Mouse (Mus musculus): ENCODE measurements around the gene Ipo5. TPM values are rescaled to one million over a fixed set of nuclear protein-coding genes. Genes with fewer than 3 reads are reported as not detected.

Ipo5 gene
- polyA plus RNA-seq, 1 experiment = 89.4 TPM

GRCm38 (mm10) chr14:120937102-120937501, 26.1 kb downstream of the Ipo5 start:
- Histone ChIP-seq H3K79me3 (ENCODE audit: low read depth) (no peaks in the 10 kb centered on the region), H3K4me3 (ENCODE audit: insufficient read depth, poor library complexity, severe bottlenecking) (no peak overlapping the region), H3K79me2 (ENCODE audit: control insufficient read depth, insufficient read depth) (no peaks in the 10 kb centered on the region), H3K27me3 (ENCODE audit: control insufficient read depth, insufficient read depth, insufficient read length) (no peaks in the 10 kb centered on the region), H3ac (ENCODE audit: control insufficient read depth, insufficient read length, low read depth) (no peak overlapping the region), H3K36me3 (ENCODE audit: control insufficient read depth, insufficient read depth) (peaks cover 94% of the 10 kb centered on the region)
- no peak for TF ChIP-seq CEBPB (IDR thresholded peaks at IDR 0.05; ENCODE audit: low read depth)
- no peak for TF ChIP-seq MYOD1 (IDR thresholded peaks at IDR 0.05; ENCODE audit: control insufficient read depth, insufficient read length, low read depth)
- TF ChIP-seq CTCF (IDR thresholded peaks at IDR 0.05; ENCODE audit: control insufficient read depth, insufficient read depth, insufficient read length) = no peak
- TF ChIP-seq MAX (IDR thresholded peaks at IDR 0.05) = no peak
- TF ChIP-seq USF1 (IDR thresholded peaks at IDR 0.05; ENCODE audit: low read depth) = no peak
- TF ChIP-seq FOSL1 (IDR thresholded peaks at IDR 0.05; ENCODE audit: insufficient read depth, low read length, poor library complexity, severe bottlenecking) = no peak
- TF ChIP-seq MYOG (IDR thresholded peaks at IDR 0.05; ENCODE audit: control insufficient read depth, extremely low read depth, insufficient read length) = no peak

GRCm38 (mm10) chr14:120942803-120943202, 31.8 kb downstream of the Ipo5 start:
- H3K36me3 ChIP-seq (ENCODE audit: control insufficient read depth, insufficient read depth) = peaks cover 98% of the 10 kb centered on the region

GRCm38 (mm10) chr14:120945146-120945545, 34.1 kb downstream of the Ipo5 start:
- Histone ChIP-seq H3K4me3 (ENCODE audit: insufficient read depth, poor library complexity, severe bottlenecking) (no peak overlapping the region), H3K36me3 (ENCODE audit: control insufficient read depth, insufficient read depth) (peaks cover 90% of the 10 kb centered on the region), H3K79me3 (ENCODE audit: low read depth) (no peaks in the 10 kb centered on the region), H3ac (ENCODE audit: control insufficient read depth, insufficient read length, low read depth) (no peak overlapping the region), H3K79me2 (ENCODE audit: control insufficient read depth, insufficient read depth) (no peaks in the 10 kb centered on the region), H3K27me3 (ENCODE audit: control insufficient read depth, insufficient read depth, insufficient read length) (no peaks in the 10 kb centered on the region)
- TF ChIP-seq CTCF (IDR thresholded peaks at IDR 0.05; ENCODE audit: control insufficient read depth, insufficient read depth, insufficient read length) (no peak), FOSL1 (IDR thresholded peaks at IDR 0.05; ENCODE audit: insufficient read depth, low read length, poor library complexity, severe bottlenecking) (no peak), CEBPB (IDR thresholded peaks at IDR 0.05; ENCODE audit: low read depth) (no peak), MAX (IDR thresholded peaks at IDR 0.05) (no peak), MYOG (IDR thresholded peaks at IDR 0.05; ENCODE audit: control insufficient read depth, extremely low read depth, insufficient read length) (no peak), MYOD1 (IDR thresholded peaks at IDR 0.05; ENCODE audit: control insufficient read depth, insufficient read length, low read depth) (no peak), USF1 (IDR thresholded peaks at IDR 0.05; ENCODE audit: low read depth) (no peak)

More at GRCm38 (mm10) chr14:120942803-120943202, 31.8 kb downstream of the Ipo5 start:
- no peaks in the 10 kb centered on the region for H3K79me2 ChIP-seq (ENCODE audit: control insufficient read depth, insufficient read depth)
- H3K79me3 ChIP-seq (ENCODE audit: low read depth) = no peaks in the 10 kb centered on the region
- H3ac ChIP-seq (ENCODE audit: control insufficient read depth, insufficient read length, low read depth) = no peak overlapping the region
- H3K4me3 ChIP-seq (ENCODE audit: insufficient read depth, poor library complexity, severe bottlenecking) = no peak overlapping the region
- no peaks in the 10 kb centered on the region for H3K27me3 ChIP-seq (ENCODE audit: control insufficient read depth, insufficient read depth, insufficient read length)
- no peak for TF ChIP-seq MYOG (IDR thresholded peaks at IDR 0.05; ENCODE audit: control insufficient read depth, extremely low read depth, insufficient read length)
- no peak for TF ChIP-seq CEBPB (IDR thresholded peaks at IDR 0.05; ENCODE audit: low read depth)
- TF ChIP-seq MYOD1 (IDR thresholded peaks at IDR 0.05; ENCODE audit: control insufficient read depth, insufficient read length, low read depth) = no peak
- TF ChIP-seq FOSL1 (IDR thresholded peaks at IDR 0.05; ENCODE audit: insufficient read depth, low read length, poor library complexity, severe bottlenecking) = no peak
- no peak for TF ChIP-seq USF1 (IDR thresholded peaks at IDR 0.05; ENCODE audit: low read depth)
- TF ChIP-seq MAX (IDR thresholded peaks at IDR 0.05) = no peak
- no peak for TF ChIP-seq CTCF (IDR thresholded peaks at IDR 0.05; ENCODE audit: control insufficient read depth, insufficient read depth, insufficient read length)

GRCm38 (mm10) chr14:120947104-120947503, 36.1 kb downstream of the Ipo5 start:
- H3ac ChIP-seq (ENCODE audit: control insufficient read depth, insufficient read length, low read depth) = no peak overlapping the region
- no peak for TF ChIP-seq CEBPB (IDR thresholded peaks at IDR 0.05; ENCODE audit: low read depth)
- TF ChIP-seq CTCF (IDR thresholded peaks at IDR 0.05; ENCODE audit: control insufficient read depth, insufficient read depth, insufficient read length) = no peak
- no peak for TF ChIP-seq MAX (IDR thresholded peaks at IDR 0.05)
- no peak for TF ChIP-seq USF1 (IDR thresholded peaks at IDR 0.05; ENCODE audit: low read depth)
- no peak for TF ChIP-seq MYOG (IDR thresholded peaks at IDR 0.05; ENCODE audit: control insufficient read depth, extremely low read depth, insufficient read length)
- no peak for TF ChIP-seq MYOD1 (IDR thresholded peaks at IDR 0.05; ENCODE audit: control insufficient read depth, insufficient read length, low read depth)
- TF ChIP-seq FOSL1 (IDR thresholded peaks at IDR 0.05; ENCODE audit: insufficient read depth, low read length, poor library complexity, severe bottlenecking) = no peak
- no peaks in the 10 kb centered on the region for H3K79me2 ChIP-seq (ENCODE audit: control insufficient read depth, insufficient read depth)
- H3K27me3 ChIP-seq (ENCODE audit: control insufficient read depth, insufficient read depth, insufficient read length) = no peaks in the 10 kb centered on the region
- no peak overlapping the region for H3K4me3 ChIP-seq (ENCODE audit: insufficient read depth, poor library complexity, severe bottlenecking)
- H3K79me3 ChIP-seq (ENCODE audit: low read depth) = no peaks in the 10 kb centered on the region
- H3K36me3 ChIP-seq (ENCODE audit: control insufficient read depth, insufficient read depth) = peaks cover 71% of the 10 kb centered on the region

- H3K4me3 ChIP-seq (ENCODE audit: insufficient read depth, poor library complexity, severe bottlenecking) = no peak overlapping the region
Observed at GRCm38 (mm10) chr14:120949002-120949401, 38.0 kb downstream of the Ipo5 start.

DNA sequence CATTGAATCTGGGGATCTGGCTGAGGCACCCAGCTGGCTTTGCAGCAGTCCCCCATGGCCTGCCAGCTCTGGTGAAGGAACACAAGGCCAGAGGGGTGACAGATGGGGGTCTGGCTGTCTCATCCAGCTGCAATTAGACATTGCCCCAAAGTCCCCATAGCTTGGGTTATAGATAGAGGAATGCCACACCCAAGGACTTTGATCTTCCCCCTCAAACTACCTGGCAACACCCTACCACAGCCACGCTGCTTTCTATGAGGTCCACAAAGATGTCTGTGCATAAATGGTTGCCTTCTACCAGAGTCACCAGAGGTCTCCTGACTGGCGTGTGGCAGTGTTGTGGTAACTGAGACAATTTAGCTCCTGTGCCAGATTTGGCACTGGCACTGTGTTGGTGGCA, 39.0 kb downstream of the Ipo5 start:
- TF ChIP-seq FOSL1 (IDR thresholded peaks at IDR 0.05; ENCODE audit: insufficient read depth, low read length, poor library complexity, severe bottlenecking) (no peak), MAX (IDR thresholded peaks at IDR 0.05) (no peak), MYOD1 (IDR thresholded peaks at IDR 0.05; ENCODE audit: control insufficient read depth, insufficient read length, low read depth) (no peak), CEBPB (IDR thresholded peaks at IDR 0.05; ENCODE audit: low read depth) (no peak), MYOG (IDR thresholded peaks at IDR 0.05; ENCODE audit: control insufficient read depth, extremely low read depth, insufficient read length) (no peak), USF1 (IDR thresholded peaks at IDR 0.05; ENCODE audit: low read depth) (no peak), CTCF (IDR thresholded peaks at IDR 0.05; ENCODE audit: control insufficient read depth, insufficient read depth, insufficient read length) (no peak)
- Histone ChIP-seq H3ac (ENCODE audit: control insufficient read depth, insufficient read length, low read depth) (no peak overlapping the region), H3K36me3 (ENCODE audit: control insufficient read depth, insufficient read depth) (peaks cover 43% of the 10 kb centered on the region), H3K27me3 (ENCODE audit: control insufficient read depth, insufficient read depth, insufficient read length) (no peaks in the 10 kb centered on the region), H3K4me3 (ENCODE audit: insufficient read depth, poor library complexity, severe bottlenecking) (no peak overlapping the region), H3K79me3 (ENCODE audit: low read depth) (no peaks in the 10 kb centered on the region), H3K79me2 (ENCODE audit: control insufficient read depth, insufficient read depth) (no peaks in the 10 kb centered on the region)

More at GRCm38 (mm10) chr14:120949002-120949401, 38.0 kb downstream of the Ipo5 start:
- TF ChIP-seq MYOD1 (IDR thresholded peaks at IDR 0.05; ENCODE audit: control insufficient read depth, insufficient read length, low read depth) (no peak), CTCF (IDR thresholded peaks at IDR 0.05; ENCODE audit: control insufficient read depth, insufficient read depth, insufficient read length) (no peak)
- Histone ChIP-seq H3ac (ENCODE audit: control insufficient read depth, insufficient read length, low read depth) (no peak overlapping the region), H3K79me3 (ENCODE audit: low read depth) (no peaks in the 10 kb centered on the region), H3K36me3 (ENCODE audit: control insufficient read depth, insufficient read depth) (peaks cover 53% of the 10 kb centered on the region), H3K79me2 (ENCODE audit: control insufficient read depth, insufficient read depth) (no peaks in the 10 kb centered on the region), H3K27me3 (ENCODE audit: control insufficient read depth, insufficient read depth, insufficient read length) (no peaks in the 10 kb centered on the region)
